Mouse (Mus musculus) kidney, embryonic 15.5 days (tissue): ENCODE measurements at regions not wholly inside any gene's neighbourhood (a gene's known extent, or its start where the extent isn't known, plus 50 kb on each side); places are given as distances from the start of the nearest gene placed in this dataset.

Experiments used
- ATAC-seq: fragments of 200-750 bp; cut with Nextera tagmentation; replicated peaks from 2 replicates; pipeline ENCODE4 v1.8.0; 2017; ENCODE audit warnings: moderate TSS enrichment; ENCODE audit not compliant: low FRiP score
- H3K27ac ChIP-seq: fragments of 300-500 bp; sonication (generic); 2 replicates; pipeline ENCODE4 v1.5.1; 2015; ENCODE audit warnings: mild to moderate bottlenecking, inconsistent platforms
- H3K27me3 ChIP-seq: fragments of 300-500 bp; sonication (generic); 2 replicates; pipeline ENCODE4 v1.6.1; 2015; ENCODE audit warnings: inconsistent platforms
- H3K36me3 ChIP-seq: fragments of 300-500 bp; sonication (generic); 2 replicates; pipeline ENCODE4 v1.6.1; 2015; ENCODE audit warnings: inconsistent platforms
- H3K4me1 ChIP-seq: fragments of 300-500 bp; sonication (generic); 2 replicates; pipeline ENCODE4 v1.6.1; 2015; ENCODE audit warnings: inconsistent platforms
- H3K4me2 ChIP-seq: fragments of 300-500 bp; sonication (generic); 2 replicates; pipeline ENCODE4 v1.6.1; 2015; ENCODE audit warnings: moderate library complexity, mild to moderate bottlenecking, inconsistent platforms
- H3K4me3 ChIP-seq: fragments of 300-500 bp; sonication (generic); replicated peaks from 2 replicates; pipeline ENCODE4 v1.5.1; 2015; ENCODE audit warnings: mild to moderate bottlenecking, inconsistent platforms
- H3K9ac ChIP-seq: fragments of 300-500 bp; sonication (generic); 2 replicates; pipeline ENCODE4 v1.6.1; 2015; ENCODE audit warnings: mild to moderate bottlenecking, inconsistent platforms
- H3K9me3 ChIP-seq: fragments of 300-500 bp; sonication (generic); replicated peaks from 2 replicates; pipeline ENCODE4 v1.6.1; 2016; ENCODE audit warnings: inconsistent platforms
- WGBS: fragments of 180-500 bp; shearing (Covaris S2); methylation state at CpG from one replicate; pipeline ENCODE4 v1.1.7; 2015; ENCODE audit warnings: mixed read lengths; 5-methylcytosine and 5-hydroxymethylcytosine counted together

- Histone ChIP-seq H3K27ac (no peak overlapping the region), H3K4me2 (no peak overlapping the region), H3K9me3 (no peaks in the 10 kb centered on the region), H3K4me1 (no peaks in the 10 kb centered on the region), H3K4me3 (no peak overlapping the region), H3K9ac (no peak overlapping the region), H3K36me3 (no peaks in the 10 kb centered on the region), H3K27me3 (no peaks in the 10 kb centered on the region)
- 72% methylated on average over 10 of the region's 10 CpGs for WGBS
- no peak for ATAC-seq
These were observed 63.8 kb upstream of the Gm6793 start for GRCm38 (mm10) chr8:112078621-112079020.

- no peak for ATAC-seq
- H3K4me2 ChIP-seq: no peak overlapping the region
- no peak overlapping the region for H3K4me3 ChIP-seq
- no peaks in the 10 kb centered on the region for H3K36me3 ChIP-seq
- WGBS: 70% methylated on average over 14 of the region's 14 CpGs
- no peaks in the 10 kb centered on the region for H3K9me3 ChIP-seq
- H3K4me1 ChIP-seq: no peaks in the 10 kb centered on the region
- H3K27me3 ChIP-seq: no peaks in the 10 kb centered on the region
- no peak overlapping the region for H3K27ac ChIP-seq
- no peak overlapping the region for H3K9ac ChIP-seq
These were observed 57.4 kb upstream of the Gm6793 start for GRCm38 (mm10) chr8:112072205-112072604.

- H3K4me2 ChIP-seq: no peak overlapping the region
- no peak overlapping the region for H3K4me3 ChIP-seq
- H3K27me3 ChIP-seq: no peaks in the 10 kb centered on the region
- no peaks in the 10 kb centered on the region for H3K4me1 ChIP-seq
- H3K36me3 ChIP-seq: no peaks in the 10 kb centered on the region
- no peak for ATAC-seq
- H3K9ac ChIP-seq: no peak overlapping the region
- WGBS: 76% methylated on average over 8 of the region's 8 CpGs
- no peaks in the 10 kb centered on the region for H3K9me3 ChIP-seq
- H3K27ac ChIP-seq: no peak overlapping the region
These were observed 55.4 kb upstream of the Gm6793 start for GRCm38 (mm10) chr8:112070251-112070650.
